Mouse (Mus musculus): ENCODE measurements around the gene Hsd11b1. TPM values are rescaled to one million over a fixed set of nuclear protein-coding genes. Genes with fewer than 3 reads are reported as not detected.

Gene Hsd11b1
- total and polyA plus RNA-seq, 3 experiments, result not detected

- no peaks in the 10 kb centered on the region for H3K27me3 ChIP-seq (ENCODE audit: control insufficient read depth in 1 of 2, insufficient read depth in 2 of 2, low read length in 2 of 2)
- TF ChIP-seq ZC3H11A (IDR thresholded peaks at IDR 0.05; ENCODE audit: low read depth, low read length), result no peak
- no peak for TF ChIP-seq SIN3A (IDR thresholded peaks at IDR 0.05; ENCODE audit: low read length)
- TF ChIP-seq USF1 (IDR thresholded peaks at IDR 0.05; ENCODE audit: low read depth, low read length), result no peak
- TF ChIP-seq BHLHE40 (IDR thresholded peaks at IDR 0.05; ENCODE audit: borderline replicate concordance, low read depth, low read length), result no peak
- TF ChIP-seq MEF2A (IDR thresholded peaks at IDR 0.05; ENCODE audit: extremely low read depth, insufficient replicate concordance, low read depth, low read length, poor library complexity, severe bottlenecking), result no peak
- TF ChIP-seq HCFC1 (IDR thresholded peaks at IDR 0.05; ENCODE audit: low read depth, low read length), result no peak
- TF ChIP-seq MAX (IDR thresholded peaks at IDR 0.05; ENCODE audit: low read length), result no peak
- no peak for TF ChIP-seq POLR2AphosphoS2 (IDR thresholded peaks at IDR 0.05; ENCODE audit: low read length)
- TF ChIP-seq NELFE (IDR thresholded peaks at IDR 0.05; ENCODE audit: low read depth, low read length), result no peak
- TF ChIP-seq JUND (IDR thresholded peaks at IDR 0.05; ENCODE audit: low read depth, low read length), result no peak
- no peak for TF ChIP-seq KAT2A (conservative IDR thresholded peaks at IDR 0.05; ENCODE audit: low read depth, low read length)
- TF ChIP-seq CHD1 (IDR thresholded peaks at IDR 0.05; ENCODE audit: low read depth, low read length), result no peak
- TF ChIP-seq SMC3 (IDR thresholded peaks at IDR 0.05; ENCODE audit: low read depth, low read length), result no peak
- no peak for TF ChIP-seq EP300 (IDR thresholded peaks at IDR 0.05; ENCODE audit: low read depth in 1 of 2, low read length in 2 of 2)
- H3K36me3 ChIP-seq (ENCODE audit: control insufficient read depth in 1 of 2, insufficient read depth in 2 of 2, low read length in 2 of 2), result no peaks in the 10 kb centered on the region
- H3K9ac ChIP-seq (ENCODE audit: control insufficient read depth, low read depth, low read length, poor library complexity, severe bottlenecking), result no peak overlapping the region
- H3K79me2 ChIP-seq (ENCODE audit: control insufficient read depth, insufficient read depth, low read length, poor library complexity), result no peaks in the 10 kb centered on the region
- DNase-seq (ENCODE audit: low read depth, low spot score), result no peak
- no peaks in the 10 kb centered on the region for H3K9me3 ChIP-seq (replicated peaks; ENCODE audit: insufficient read depth, low read length)
- H3K4me3 ChIP-seq (ENCODE audit: control insufficient read depth in 1 of 2, insufficient read depth in 1 of 2, low read depth in 2 of 2, low read length in 2 of 2), result no peak overlapping the region
- H3K27ac ChIP-seq (ENCODE audit: control insufficient read depth, low read depth, low read length), result no peak overlapping the region
- H3K4me1 ChIP-seq (ENCODE audit: control insufficient read depth in 1 of 2, insufficient read depth in 2 of 2, low read length in 2 of 2), result no peaks in the 10 kb centered on the region
Observed at GRCm38 (mm10) chr1:193272137-193272915, 8.5 kb upstream of the Hsd11b1 start.

GRCm38 (mm10) chr1:193270965-193271763, 7.3 kb upstream of the Hsd11b1 start:
- no peaks in the 10 kb centered on the region for H3K27me3 ChIP-seq (ENCODE audit: control insufficient read depth in 1 of 2, insufficient read depth in 2 of 2, low read length in 2 of 2)
- no peak overlapping the region for H3K9ac ChIP-seq (ENCODE audit: control insufficient read depth, low read depth, low read length, poor library complexity, severe bottlenecking)
- no peak for DNase-seq (ENCODE audit: low read depth, low spot score)
- no peak overlapping the region for H3K4me3 ChIP-seq (ENCODE audit: control insufficient read depth in 1 of 2, insufficient read depth in 1 of 2, low read depth in 2 of 2, low read length in 2 of 2)
- no peaks in the 10 kb centered on the region for H3K36me3 ChIP-seq (ENCODE audit: control insufficient read depth in 1 of 2, insufficient read depth in 2 of 2, low read length in 2 of 2)
- H3K27ac ChIP-seq (ENCODE audit: control insufficient read depth, low read depth, low read length), result no peak overlapping the region
- H3K4me1 ChIP-seq (ENCODE audit: control insufficient read depth in 1 of 2, insufficient read depth in 2 of 2, low read length in 2 of 2), result no peaks in the 10 kb centered on the region
- H3K9me3 ChIP-seq (replicated peaks; ENCODE audit: insufficient read depth, low read length), result no peaks in the 10 kb centered on the region
- no peaks in the 10 kb centered on the region for H3K79me2 ChIP-seq (ENCODE audit: control insufficient read depth, insufficient read depth, low read length, poor library complexity)
- TF ChIP-seq SIN3A (IDR thresholded peaks at IDR 0.05; ENCODE audit: low read length) (no peak), USF2 (IDR thresholded peaks at IDR 0.05; ENCODE audit: borderline replicate concordance in 1 of 2, insufficient read depth in 1 of 2, low read depth in 1 of 2, low read length in 2 of 2) (no peak), MYB (IDR thresholded peaks at IDR 0.05; ENCODE audit: low read depth, low read length) (no peak), E2F4 (IDR thresholded peaks at IDR 0.05; ENCODE audit: borderline replicate concordance, low read depth, low read length) (no peak), CTCF (IDR thresholded peaks at IDR 0.05 in 2 of 3, conservative IDR thresholded peaks at IDR 0.05 in 1 of 3; ENCODE audit: control insufficient read depth in 1 of 3, insufficient read depth in 1 of 3, low read depth in 2 of 3, low read length in 3 of 3, poor library complexity in 1 of 3, severe bottlenecking in 1 of 3) (no peak), MAX (IDR thresholded peaks at IDR 0.05; ENCODE audit: low read length) (no peak), EP300 (IDR thresholded peaks at IDR 0.05; ENCODE audit: low read depth in 1 of 2, low read length in 2 of 2) (no peak), ELF1 (IDR thresholded peaks at IDR 0.05; ENCODE audit: low read depth, low read length) (no peak), MAZ (IDR thresholded peaks at IDR 0.05; ENCODE audit: low read depth, low read length) (no peak), TBP (IDR thresholded peaks at IDR 0.05; ENCODE audit: low read depth, low read length) (no peak), KAT2A (conservative IDR thresholded peaks at IDR 0.05; ENCODE audit: low read depth, low read length) (no peak), ZKSCAN1 (IDR thresholded peaks at IDR 0.05; ENCODE audit: low read depth, low read length) (no peak), ZNF384 (IDR thresholded peaks at IDR 0.05; ENCODE audit: low read depth, low read length) (no peak), HCFC1 (IDR thresholded peaks at IDR 0.05; ENCODE audit: low read depth, low read length) (no peak)

Measured in MEL (cell line).